Mouse (Mus musculus): ENCODE measurements around the gene Aloxe3. TPM values are rescaled to one million over a fixed set of nuclear protein-coding genes. Genes with fewer than 3 reads are reported as not detected.
A peak's percentile ranks its signal among the peaks of the same experiment; 100 is the strongest.

The Aloxe3 gene
- polyA plus RNA-seq, 1 experiment from 2014 or later, result 0.29 TPM

GRCm38 (mm10) chr11:69134622-69134968 is 8.9 kb downstream of the Aloxe3 start:
- no peaks in the 10 kb centered on the region; the same call in 1 of the 2 replicates for H3K4me1 ChIP-seq (replicated peaks)
- no peak overlapping the region for H3K27ac ChIP-seq
- H3K9ac ChIP-seq, result peak overlapping the region; percentile 41; the same call in 1 of the 2 replicates
- no peaks in the 10 kb centered on the region for H3K36me3 ChIP-seq
- H3K9me3 ChIP-seq, result no peaks in the 10 kb centered on the region
- ATAC-seq, result no peak
- 32% methylated on average over 8 of the region's 8 CpGs for WGBS
- H3K4me3 ChIP-seq (replicated peaks), result peak overlapping the region; percentile 47
- H3K27me3 ChIP-seq (replicated peaks), result no peaks in the 10 kb centered on the region
- H3K4me2 ChIP-seq (replicated peaks), result peak overlapping the region; percentile 89

DNA sequence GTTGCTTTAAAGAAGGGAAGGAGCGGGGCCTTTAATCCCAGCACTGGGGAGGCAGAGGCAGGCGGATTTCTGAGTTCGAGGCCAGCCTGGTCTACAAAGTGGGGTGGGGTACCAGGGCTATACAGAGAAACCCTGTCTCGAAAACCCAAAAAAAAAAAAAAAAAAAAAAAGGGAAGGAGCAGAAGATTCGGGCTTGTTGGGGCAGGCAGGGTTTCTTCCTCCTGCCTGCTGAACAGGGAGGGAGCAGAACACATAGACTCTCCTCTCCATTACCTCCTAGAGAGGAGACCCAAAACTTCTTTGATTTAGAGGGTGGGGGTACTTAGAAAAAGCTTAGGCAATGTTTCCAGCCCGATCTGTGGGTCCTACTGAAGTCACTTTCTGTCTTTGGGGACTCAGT is 9.7 kb downstream of the Aloxe3 start:
- H3K27ac ChIP-seq, result no peak overlapping the region
- H3K4me1 ChIP-seq (replicated peaks), result no peaks in the 10 kb centered on the region; the same call in 1 of the 2 replicates
- no peak overlapping the region for H3K9ac ChIP-seq
- H3K9me3 ChIP-seq, result no peaks in the 10 kb centered on the region
- 93% methylated on average over 6 of the region's 6 CpGs for WGBS
- no peak overlapping the region for H3K4me2 ChIP-seq (replicated peaks)
- H3K27me3 ChIP-seq (replicated peaks), result no peaks in the 10 kb centered on the region
- no peaks in the 10 kb centered on the region for H3K36me3 ChIP-seq
- ATAC-seq, result no peak
- H3K4me3 ChIP-seq (replicated peaks), result no peak overlapping the region

GRCm38 (mm10) chr11:69147546-69147945 is 21.9 kb downstream of the Aloxe3 start:
- Histone ChIP-seq H3K27me3 (replicated peaks) (0 out of 2 replicates have a peak, but pooled peaks cover 2% of the 10 kb centered on the region), H3K4me3 (replicated peaks) (no peak overlapping the region), H3K36me3 (no peaks in the 10 kb centered on the region), H3K4me2 (replicated peaks) (no peak overlapping the region), H3K9ac (no peak overlapping the region), H3K27ac (no peak overlapping the region), H3K4me1 (replicated peaks) (peaks cover 6% of the 10 kb centered on the region), H3K9me3 (no peaks in the 10 kb centered on the region)
- 73% methylated on average over 7 of the region's 7 CpGs for WGBS
- ATAC-seq, result no peak

DNA sequence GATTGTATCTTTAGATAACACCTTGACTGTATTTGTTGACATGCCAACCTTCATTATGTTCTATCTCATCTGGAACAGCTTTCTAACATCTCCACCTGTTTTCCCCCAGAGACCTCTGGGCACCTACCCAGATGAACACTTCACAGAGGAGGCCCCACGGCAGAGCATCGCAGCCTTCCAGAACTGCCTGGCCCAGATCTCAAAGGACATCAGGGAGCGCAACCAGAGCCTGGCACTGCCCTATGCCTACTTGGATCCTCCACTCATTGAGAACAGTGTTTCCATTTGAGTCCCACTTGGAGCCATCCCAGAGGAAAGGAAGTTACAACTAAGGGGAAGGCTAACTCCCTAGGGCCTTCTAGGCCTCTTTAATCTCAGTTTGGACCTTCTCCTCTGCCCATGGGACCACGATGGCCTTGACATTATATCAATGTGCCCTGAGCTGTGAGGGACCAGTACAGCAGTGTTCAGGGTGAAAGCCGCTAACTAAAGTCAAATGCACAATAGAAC is 22.8 kb downstream of the Aloxe3 start:
- WGBS, result 88% methylated on average over 5 of the region's 5 CpGs
- H3K9me3 ChIP-seq, result no peaks in the 10 kb centered on the region
- H3K4me2 ChIP-seq (replicated peaks), result no peak overlapping the region
- no peak for ATAC-seq
- H3K27me3 ChIP-seq (replicated peaks), result 0 out of 2 replicates have a peak, but pooled peaks cover 3% of the 10 kb centered on the region
- H3K36me3 ChIP-seq, result no peaks in the 10 kb centered on the region
- H3K4me3 ChIP-seq (replicated peaks), result no peak overlapping the region
- H3K9ac ChIP-seq, result no peak overlapping the region
- H3K27ac ChIP-seq, result no peak overlapping the region
- H3K4me1 ChIP-seq (replicated peaks), result peaks cover 6% of the 10 kb centered on the region

- Histone ChIP-seq H3K9me3 (no peaks in the 10 kb centered on the region), H3K4me1 (replicated peaks) (peaks cover 6% of the 10 kb centered on the region), H3K27ac (no peak overlapping the region), H3K4me2 (replicated peaks) (no peak overlapping the region), H3K4me3 (replicated peaks) (no peak overlapping the region), H3K27me3 (replicated peaks) (peaks cover 3% of the 10 kb centered on the region), H3K9ac (no peak overlapping the region), H3K36me3 (no peaks in the 10 kb centered on the region)
- no peak for ATAC-seq
- WGBS, result 75% methylated on average over 6 of the region's 6 CpGs
Observed at GRCm38 (mm10) chr11:69149728-69150127, 24.0 kb downstream of the Aloxe3 start.

DNA sequence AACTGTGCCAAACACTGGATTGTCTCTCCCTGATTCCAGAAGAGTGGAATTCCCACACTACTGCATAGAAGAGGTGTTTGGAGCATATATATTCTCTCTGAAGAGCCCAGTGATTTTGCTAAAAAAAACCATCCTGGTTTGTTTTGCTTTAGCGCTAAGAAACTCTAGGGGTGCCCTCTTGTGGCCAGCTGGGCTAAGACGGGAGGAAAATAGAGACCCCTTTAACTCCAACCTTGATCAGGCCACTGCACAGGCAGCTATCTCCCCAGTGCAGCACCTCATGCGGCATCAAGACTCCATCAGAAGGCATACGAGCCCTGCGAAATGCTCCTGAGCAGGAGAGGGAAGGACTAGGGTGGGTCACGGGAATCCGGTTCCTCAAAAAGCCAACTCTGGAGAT is 24.7 kb downstream of the Aloxe3 start:
- Histone ChIP-seq H3K4me2 (replicated peaks) (peak overlapping the region; percentile 50), H3K9ac (peak overlapping the region; percentile 15; the same call in 1 of the 2 replicates), H3K27me3 (replicated peaks) (peaks cover 3% of the 10 kb centered on the region), H3K36me3 (no peaks in the 10 kb centered on the region), H3K4me3 (replicated peaks) (peak overlapping the region; percentile 20), H3K27ac (no peak overlapping the region), H3K4me1 (replicated peaks) (peaks cover 6% of the 10 kb centered on the region), H3K9me3 (no peaks in the 10 kb centered on the region)
- WGBS, result 9% methylated on average over 7 of the region's 7 CpGs
- ATAC-seq, result no peak

DNA sequence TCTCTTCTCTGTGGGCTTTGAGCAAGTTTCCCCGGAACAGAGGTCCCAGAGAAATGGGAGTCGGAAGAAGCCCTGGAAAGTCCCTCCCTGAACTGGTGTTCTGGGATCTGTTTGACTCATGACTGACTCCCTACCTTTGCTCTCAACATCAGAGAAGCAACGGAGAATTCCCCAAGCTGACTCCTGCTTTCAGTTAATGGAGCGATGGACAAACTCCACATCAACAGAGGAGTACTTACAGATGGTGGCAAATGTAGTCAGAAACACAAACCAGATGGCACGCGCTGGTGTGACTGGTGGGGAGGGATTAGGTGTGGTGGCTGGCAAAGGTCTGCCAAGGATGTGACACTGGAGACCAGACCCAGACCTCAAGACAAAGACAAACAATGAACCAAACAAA is 25.3 kb downstream of the Aloxe3 start:
- Histone ChIP-seq H3K27ac (no peak overlapping the region), H3K4me1 (replicated peaks) (peaks cover 6% of the 10 kb centered on the region), H3K36me3 (no peaks in the 10 kb centered on the region), H3K4me3 (replicated peaks) (peak overlapping the region; percentile 20; the same call in 1 of the 2 replicates), H3K27me3 (replicated peaks) (peaks cover 3% of the 10 kb centered on the region), H3K9me3 (no peaks in the 10 kb centered on the region), H3K4me2 (replicated peaks) (peak overlapping the region; percentile 50), H3K9ac (peak overlapping the region; percentile 15; the same call in 1 of the 2 replicates)
- WGBS, result 47% methylated on average over 6 of the region's 6 CpGs
- ATAC-seq, result no peak

DNA sequence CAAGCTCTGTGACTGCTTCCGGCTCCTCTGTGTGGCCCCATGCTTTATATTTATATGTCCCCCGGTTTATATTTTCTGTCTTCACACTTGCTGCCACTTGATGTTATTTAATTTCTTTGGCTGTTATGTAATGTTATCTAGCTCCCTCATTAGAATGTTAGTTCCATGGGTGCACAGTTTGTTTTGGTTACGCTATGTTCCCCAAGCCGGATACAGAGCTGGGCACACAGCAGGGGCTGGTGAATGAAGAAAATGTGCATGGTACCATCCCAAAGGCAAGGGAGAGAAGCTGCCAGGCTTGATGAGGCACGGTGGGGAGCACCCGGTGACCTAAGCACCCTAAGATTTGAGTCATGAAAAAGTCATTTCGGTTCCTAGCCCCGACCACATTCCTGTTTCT is 28.1 kb downstream of the Aloxe3 start:
- ATAC-seq, result no peak
- WGBS, result 77% methylated on average over 8 of the region's 8 CpGs

DNA sequence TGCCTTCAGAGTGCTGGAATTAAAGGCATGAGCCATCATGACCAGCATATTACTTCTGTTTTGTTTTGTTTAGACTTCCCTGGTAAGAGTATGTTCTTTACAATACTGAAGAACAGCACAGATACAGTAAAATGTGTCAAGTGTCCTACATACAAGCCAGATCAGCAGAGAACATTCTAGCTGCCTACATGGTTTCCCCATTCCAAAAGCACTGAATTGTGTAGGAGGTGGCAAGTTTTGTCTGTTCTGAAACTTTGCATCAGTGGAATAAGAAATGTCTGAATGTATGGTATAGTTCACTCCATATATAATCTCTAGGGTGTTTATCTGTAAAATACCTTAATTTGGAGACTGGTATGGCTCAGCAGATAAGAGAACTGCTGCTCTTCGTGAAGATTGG is 29.7 kb downstream of the Aloxe3 start:
- H3K4me1 ChIP-seq (replicated peaks), result peaks cover 11% of the 10 kb centered on the region
- 47% methylated on average over 1 of the region's 1 CpGs for WGBS
- no peak overlapping the region for H3K4me3 ChIP-seq (replicated peaks)
- H3K4me2 ChIP-seq (replicated peaks), result no peak overlapping the region
- no peak overlapping the region for H3K9ac ChIP-seq
- peaks cover 32% of the 10 kb centered on the region for H3K27me3 ChIP-seq (replicated peaks)
- ATAC-seq, result no peak
- H3K36me3 ChIP-seq, result no peaks in the 10 kb centered on the region
- no peak overlapping the region for H3K27ac ChIP-seq
- no peaks in the 10 kb centered on the region for H3K9me3 ChIP-seq

More for the DNA sequence above, 28.1 kb downstream of the Aloxe3 start:
- Histone ChIP-seq H3K27ac (no peak overlapping the region), H3K9ac (no peak overlapping the region), H3K27me3 (replicated peaks) (peaks cover 30% of the 10 kb centered on the region), H3K36me3 (no peaks in the 10 kb centered on the region), H3K4me2 (replicated peaks) (no peak overlapping the region), H3K4me3 (replicated peaks) (no peak overlapping the region), H3K4me1 (replicated peaks) (peaks cover 11% of the 10 kb centered on the region), H3K9me3 (no peaks in the 10 kb centered on the region)

GRCm38 (mm10) chr11:69156800-69157199 is 31.1 kb downstream of the Aloxe3 start, which contains the start of gene Alox12b:
Gene Alox12b (plus strand): TSS chr11:69156989.
- H3K9me3 ChIP-seq, result no peaks in the 10 kb centered on the region
- ATAC-seq, result peak; percentile 20; the same call in 1 of the 2 replicates
- WGBS, result 4% methylated on average over 18 of the region's 18 CpGs
- peaks cover 32% of the 10 kb centered on the region for H3K27me3 ChIP-seq (replicated peaks)
- H3K4me3 ChIP-seq (replicated peaks), result 0 out of 2 replicates have a peak within 1 kb of the TSS, but pooled peaks have one; percentile 3
- H3K27ac ChIP-seq, result no peak within 1 kb of the TSS
- peaks cover 6% of the 10 kb centered on the region for H3K4me1 ChIP-seq (replicated peaks)
- no peak within 1 kb of the TSS for H3K9ac ChIP-seq
- no peaks in the 10 kb centered on the region for H3K36me3 ChIP-seq
- H3K4me2 ChIP-seq (replicated peaks), result peak within 1 kb of the TSS; percentile 24

- H3K4me2 ChIP-seq (replicated peaks), result no peak overlapping the region
- no peaks in the 10 kb centered on the region for H3K36me3 ChIP-seq
- no peak overlapping the region for H3K4me3 ChIP-seq (replicated peaks)
- no peaks in the 10 kb centered on the region for H3K27me3 ChIP-seq (replicated peaks)
- 77% methylated on average over 12 of the region's 12 CpGs for WGBS
- H3K27ac ChIP-seq, result no peak overlapping the region
- no peak overlapping the region for H3K9ac ChIP-seq
- no peaks in the 10 kb centered on the region for H3K9me3 ChIP-seq
- no peak for ATAC-seq
- H3K4me1 ChIP-seq (replicated peaks), result no peaks in the 10 kb centered on the region
Observed at GRCm38 (mm10) chr11:69169313-69169712, 43.6 kb downstream of the Aloxe3 start.

DNA sequence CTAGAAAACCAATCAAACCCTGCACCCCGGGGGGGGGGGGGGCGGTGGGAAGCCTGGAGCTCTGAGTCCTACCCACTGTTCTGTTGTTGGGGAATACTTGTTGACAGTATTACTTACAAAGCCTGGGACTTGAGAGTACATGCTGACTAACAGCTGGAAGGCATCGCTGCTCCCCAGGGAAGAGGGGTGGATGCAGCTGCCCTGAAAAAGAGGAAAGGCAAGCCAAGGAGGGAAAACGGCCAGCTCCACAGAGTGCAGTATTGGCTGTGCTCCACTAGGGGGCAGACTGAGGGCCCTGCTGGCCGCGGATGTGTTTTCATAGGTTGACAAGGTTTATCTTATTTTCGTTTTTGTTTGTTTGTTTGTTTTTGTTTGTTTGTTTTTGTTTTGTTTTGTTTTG is 45.9 kb downstream of the Aloxe3 start:
- no peak overlapping the region for H3K4me2 ChIP-seq (replicated peaks)
- 30% methylated on average over 7 of the region's 7 CpGs for WGBS
- no peak overlapping the region for H3K4me3 ChIP-seq (replicated peaks)
- H3K27me3 ChIP-seq (replicated peaks), result no peaks in the 10 kb centered on the region
- no peak for ATAC-seq
- no peak overlapping the region for H3K9ac ChIP-seq
- H3K36me3 ChIP-seq, result no peaks in the 10 kb centered on the region
- no peaks in the 10 kb centered on the region for H3K9me3 ChIP-seq
- H3K27ac ChIP-seq, result no peak overlapping the region
- no peaks in the 10 kb centered on the region for H3K4me1 ChIP-seq (replicated peaks)

DNA sequence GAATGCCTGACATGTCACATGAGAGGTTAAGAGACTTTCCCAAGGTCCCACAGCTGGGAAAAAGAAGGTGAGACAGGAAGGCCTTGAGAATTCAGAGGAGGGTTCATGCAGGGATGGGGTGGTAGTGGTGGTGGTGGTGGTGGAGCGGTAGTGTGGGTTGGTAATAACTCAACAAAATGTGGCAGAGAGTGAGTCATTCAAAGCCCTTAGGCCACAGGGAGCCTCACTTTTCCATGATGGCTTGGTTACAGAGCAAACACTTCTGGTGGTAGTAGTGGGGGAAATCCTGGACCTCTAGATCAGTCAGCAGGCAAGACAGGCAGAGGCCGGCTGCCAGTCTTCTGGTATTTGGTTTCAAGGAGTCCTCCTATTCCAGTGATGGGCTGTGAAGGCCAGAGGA is 46.9 kb downstream of the Aloxe3 start:
- H3K27me3 ChIP-seq (replicated peaks), result no peaks in the 10 kb centered on the region
- H3K4me2 ChIP-seq (replicated peaks), result no peak overlapping the region
- H3K27ac ChIP-seq, result no peak overlapping the region
- 75% methylated on average over 2 of the region's 2 CpGs for WGBS
- H3K9ac ChIP-seq, result no peak overlapping the region
- no peaks in the 10 kb centered on the region for H3K9me3 ChIP-seq
- no peak for ATAC-seq
- no peaks in the 10 kb centered on the region for H3K4me1 ChIP-seq (replicated peaks)
- H3K4me3 ChIP-seq (replicated peaks), result no peak overlapping the region
- no peaks in the 10 kb centered on the region for H3K36me3 ChIP-seq

Data from intestine, embryonic 15.5 days (tissue).